Mouse (Mus musculus) limb, embryonic 10.5 days (tissue): ENCODE results near the gene Fam166a. TPM values are rescaled to one million over a fixed set of nuclear protein-coding genes. Genes with fewer than 3 reads are reported as not detected.

ENCODE experiments used
- DNase-seq: peaks from one replicate; pipeline ENCODE4 v3.0.0-alpha.2; 2017; ENCODE audit warnings: low spot score
- H3K27ac ChIP-seq: fragments of 300-500 bp; sonication (generic); 2 replicates; pipeline ENCODE4 v1.5.1; 2016; ENCODE audit warnings: mild to moderate bottlenecking
- H3K27me3 ChIP-seq: fragments of 300-500 bp; sonication (generic); 2 replicates; pipeline ENCODE4 v1.6.1; 2016; ENCODE audit warnings: low read depth, mild to moderate bottlenecking; ENCODE audit not compliant: poor library complexity, severe bottlenecking
- H3K36me3 ChIP-seq: fragments of 300-500 bp; sonication (generic); 2 replicates; pipeline ENCODE4 v1.6.1; 2016; ENCODE audit warnings: mild to moderate bottlenecking, moderate library complexity
- H3K4me1 ChIP-seq: fragments of 300-500 bp; sonication (generic); 2 replicates; pipeline ENCODE4 v1.6.1; 2016
- H3K4me3 ChIP-seq: fragments of 300-500 bp; sonication (generic); 2 replicates; pipeline ENCODE4 v1.5.1; 2016; ENCODE audit warnings: mild to moderate bottlenecking, moderate library complexity
- H3K9me3 ChIP-seq: fragments of 300-500 bp; sonication (generic); replicated peaks from 2 replicates; pipeline ENCODE4 v1.6.1; 2016; ENCODE audit warnings: mild to moderate bottlenecking
- WGBS: fragments of 180-500 bp; shearing (Covaris S2); methylation state at CpG from one replicate; pipeline ENCODE4 v1.1.7; 2016; 5-methylcytosine and 5-hydroxymethylcytosine counted together
- polyA plus RNA-seq: library from polyadenylated mRNA; unstranded; fragments of >200 nt; fragmentation: Nextera tagmentation; extraction: Ambion mirVana; gene quantifications from 2 replicates; pipeline ENCODE4 v1.2.1, GENCODE M21; 2016

The Fam166a gene
- polyA plus RNA-seq, 1 experiment from 2014 or later = 1.0 TPM

- Histone ChIP-seq H3K4me3 (peak overlapping the region; percentile 14; the same call in 1 of the 2 replicates), H3K27ac (peak overlapping the region; percentile 80; the same call in 1 of the 2 replicates), H3K4me1 (peaks cover 78% of the 10 kb centered on the region), H3K27me3 (peaks cover 84% of the 10 kb centered on the region), H3K9me3 (no peaks in the 10 kb centered on the region), H3K36me3 (no peaks in the 10 kb centered on the region)
- peak; percentile 34 for DNase-seq
- WGBS = 26% methylated on average over 10 of the region's 10 CpGs
Measured at GRCm38 (mm10) chr2:25178285-25178972, 40.1 kb upstream of the Fam166a start.

DNA sequence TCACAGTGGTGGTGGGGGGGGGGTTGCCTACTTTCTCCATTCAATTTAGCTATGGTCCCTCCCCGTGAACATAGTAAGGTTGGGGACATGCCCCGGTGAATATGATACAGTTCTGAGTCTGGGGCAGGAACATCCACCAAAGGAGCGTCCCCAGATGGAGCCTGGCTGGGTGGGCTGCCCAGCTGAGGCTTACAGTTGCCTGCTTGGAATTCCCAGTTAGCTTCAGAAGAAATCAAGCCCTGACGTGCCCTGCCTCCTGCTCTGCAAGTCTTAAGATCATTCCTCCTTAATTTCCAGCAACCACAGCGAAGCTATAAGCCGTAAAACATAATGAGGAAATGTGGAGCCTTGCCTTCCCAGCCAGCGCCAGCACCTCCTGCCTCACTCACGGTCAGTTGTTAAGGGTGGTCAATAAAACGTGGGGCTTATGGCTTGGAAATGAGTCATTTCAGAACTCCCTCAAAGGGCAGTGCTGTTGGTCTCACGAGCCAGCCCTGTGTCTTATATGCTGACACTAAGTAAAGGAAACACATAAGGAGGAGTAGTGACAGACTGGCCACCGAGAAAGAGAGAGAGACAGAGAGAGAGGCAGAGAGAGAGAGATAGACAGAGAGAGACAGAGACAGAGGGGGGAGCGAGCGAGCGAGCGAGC, 38.9 kb upstream of the Fam166a start:
- Histone ChIP-seq H3K4me1 (peaks cover 78% of the 10 kb centered on the region), H3K27ac (peak overlapping the region; percentile 75), H3K4me3 (peak overlapping the region; percentile 64), H3K27me3 (peaks cover 97% of the 10 kb centered on the region), H3K36me3 (no peaks in the 10 kb centered on the region), H3K9me3 (no peaks in the 10 kb centered on the region)
- peak; percentile 35 for DNase-seq
- 26% methylated on average over 15 of the region's 15 CpGs for WGBS

DNA sequence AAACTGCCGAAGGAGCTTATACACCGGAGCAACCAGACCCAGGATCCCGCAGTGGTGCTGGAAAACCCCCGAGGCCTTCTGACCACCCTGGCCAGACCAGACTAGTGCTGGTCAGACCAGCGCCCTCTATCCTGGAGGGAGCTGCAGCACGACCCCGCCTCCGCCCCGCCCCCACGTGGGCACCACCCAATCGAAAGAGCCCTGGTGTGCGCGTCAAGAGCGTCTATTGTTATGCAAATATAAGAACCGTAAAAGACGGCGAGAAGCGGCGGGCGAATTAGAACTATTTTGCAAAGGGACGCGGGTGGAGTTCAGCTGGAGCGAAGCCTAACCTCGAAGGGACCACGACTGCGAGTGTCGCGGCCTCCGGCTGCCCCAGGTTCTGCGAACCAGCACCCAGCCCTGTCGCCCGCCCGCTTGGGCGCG, 38.1 kb upstream of the Fam166a start, which contains the start of gene Nrarp:
Nrarp (plus strand) TSS at position 281 of the 426 bp plus-strand sequence.
- peak within 1 kb of the TSS; percentile 64 for H3K4me3 ChIP-seq
- peak; percentile 94 for DNase-seq
- WGBS = 0% methylated on average over 35 of the region's 35 CpGs
- no peaks in the 10 kb centered on the region for H3K36me3 ChIP-seq
- H3K27me3 ChIP-seq = peaks cover 100% of the 10 kb centered on the region
- H3K9me3 ChIP-seq = no peaks in the 10 kb centered on the region
- peaks cover 77% of the 10 kb centered on the region for H3K4me1 ChIP-seq
- peak within 1 kb of the TSS; percentile 75 for H3K27ac ChIP-seq

GRCm38 (mm10) chr2:25180973-25181890, 37.3 kb upstream of the Fam166a start:
- Histone ChIP-seq H3K4me3 (peak overlapping the region; percentile 64), H3K27me3 (peaks cover 100% of the 10 kb centered on the region), H3K9me3 (no peaks in the 10 kb centered on the region), H3K36me3 (no peaks in the 10 kb centered on the region), H3K4me1 (peaks cover 78% of the 10 kb centered on the region), H3K27ac (peak overlapping the region; percentile 75)
- peak; percentile 76 for DNase-seq
- under 1% methylated on average over 100 of the region's 100 CpGs for WGBS

DNA sequence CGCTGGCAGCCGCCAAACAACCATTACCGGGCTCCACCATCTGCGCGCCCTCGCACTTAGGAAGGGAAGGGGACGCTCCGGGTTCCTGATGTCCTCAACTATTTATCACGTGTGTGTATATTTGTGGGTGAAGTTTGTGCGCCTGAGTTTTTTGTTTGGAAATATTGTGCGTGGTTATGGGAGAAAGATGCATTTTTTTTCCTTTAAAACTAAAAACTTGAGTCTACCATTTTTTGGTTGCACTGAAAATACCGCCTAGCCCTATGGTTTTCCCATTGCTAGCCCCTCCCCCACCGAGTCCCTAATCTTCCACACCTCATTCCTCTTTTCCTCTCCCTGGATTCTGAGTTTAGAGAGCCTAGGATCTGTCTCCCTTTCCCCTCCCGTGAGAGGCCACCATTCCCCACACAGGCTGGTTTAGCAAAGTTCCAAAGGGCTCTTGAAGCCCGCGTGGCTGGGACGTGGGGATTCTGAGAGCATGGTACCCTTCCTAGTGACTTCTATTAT, 36.6 kb upstream of the Fam166a start:
- no peak for DNase-seq
- H3K27ac ChIP-seq = peak overlapping the region; percentile 75
- H3K4me3 ChIP-seq = peak overlapping the region; percentile 64

DNA sequence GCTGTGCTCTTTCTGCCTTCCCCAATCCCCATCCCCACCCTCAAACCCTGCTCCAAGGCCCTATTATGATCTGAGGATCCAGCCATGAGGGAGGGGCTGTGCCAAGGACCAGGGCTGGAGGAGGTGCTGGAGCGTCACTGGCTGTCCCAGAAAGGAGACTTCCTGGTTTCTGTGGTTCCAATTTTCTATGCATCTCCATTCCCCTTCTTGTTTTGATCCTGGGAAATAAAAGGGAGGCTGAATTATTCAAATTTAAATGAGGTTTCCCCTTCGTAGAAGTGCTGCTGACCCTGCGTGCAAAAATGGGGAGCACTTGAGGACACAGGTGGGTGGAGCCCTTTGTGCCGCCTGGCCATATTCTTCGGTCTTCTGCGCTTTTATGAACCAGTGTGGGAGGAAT, 35.9 kb upstream of the Fam166a start:
- peaks cover 67% of the 10 kb centered on the region for H3K4me1 ChIP-seq
- H3K36me3 ChIP-seq = no peaks in the 10 kb centered on the region
- H3K27ac ChIP-seq = no peak overlapping the region
- peaks cover 97% of the 10 kb centered on the region for H3K27me3 ChIP-seq
- peak overlapping the region; percentile 64 for H3K4me3 ChIP-seq
- 25% methylated on average over 6 of the region's 6 CpGs for WGBS
- no peaks in the 10 kb centered on the region for H3K9me3 ChIP-seq
- no peak for DNase-seq

More for the DNA sequence above, 36.6 kb upstream of the Fam166a start:
- Histone ChIP-seq H3K9me3 (no peaks in the 10 kb centered on the region), H3K4me1 (peaks cover 74% of the 10 kb centered on the region), H3K27me3 (peaks cover 99% of the 10 kb centered on the region), H3K36me3 (no peaks in the 10 kb centered on the region)
- WGBS = under 1% methylated on average over 17 of the region's 17 CpGs

- H3K27ac ChIP-seq = no peak overlapping the region
- WGBS = 72% methylated on average over 2 of the region's 2 CpGs
- peaks cover 60% of the 10 kb centered on the region for H3K4me1 ChIP-seq
- no peaks in the 10 kb centered on the region for H3K9me3 ChIP-seq
- H3K36me3 ChIP-seq = no peaks in the 10 kb centered on the region
- peak; percentile 25 for DNase-seq
- H3K27me3 ChIP-seq = peaks cover 91% of the 10 kb centered on the region
- no peak overlapping the region for H3K4me3 ChIP-seq
Measured at GRCm38 (mm10) chr2:25183336-25183735, 35.2 kb upstream of the Fam166a start.

- peaks cover 48% of the 10 kb centered on the region for H3K4me1 ChIP-seq
- 95% methylated on average over 7 of the region's 7 CpGs for WGBS
Measured at GRCm38 (mm10) chr2:25184496-25184895, 34.0 kb upstream of the Fam166a start.

DNA sequence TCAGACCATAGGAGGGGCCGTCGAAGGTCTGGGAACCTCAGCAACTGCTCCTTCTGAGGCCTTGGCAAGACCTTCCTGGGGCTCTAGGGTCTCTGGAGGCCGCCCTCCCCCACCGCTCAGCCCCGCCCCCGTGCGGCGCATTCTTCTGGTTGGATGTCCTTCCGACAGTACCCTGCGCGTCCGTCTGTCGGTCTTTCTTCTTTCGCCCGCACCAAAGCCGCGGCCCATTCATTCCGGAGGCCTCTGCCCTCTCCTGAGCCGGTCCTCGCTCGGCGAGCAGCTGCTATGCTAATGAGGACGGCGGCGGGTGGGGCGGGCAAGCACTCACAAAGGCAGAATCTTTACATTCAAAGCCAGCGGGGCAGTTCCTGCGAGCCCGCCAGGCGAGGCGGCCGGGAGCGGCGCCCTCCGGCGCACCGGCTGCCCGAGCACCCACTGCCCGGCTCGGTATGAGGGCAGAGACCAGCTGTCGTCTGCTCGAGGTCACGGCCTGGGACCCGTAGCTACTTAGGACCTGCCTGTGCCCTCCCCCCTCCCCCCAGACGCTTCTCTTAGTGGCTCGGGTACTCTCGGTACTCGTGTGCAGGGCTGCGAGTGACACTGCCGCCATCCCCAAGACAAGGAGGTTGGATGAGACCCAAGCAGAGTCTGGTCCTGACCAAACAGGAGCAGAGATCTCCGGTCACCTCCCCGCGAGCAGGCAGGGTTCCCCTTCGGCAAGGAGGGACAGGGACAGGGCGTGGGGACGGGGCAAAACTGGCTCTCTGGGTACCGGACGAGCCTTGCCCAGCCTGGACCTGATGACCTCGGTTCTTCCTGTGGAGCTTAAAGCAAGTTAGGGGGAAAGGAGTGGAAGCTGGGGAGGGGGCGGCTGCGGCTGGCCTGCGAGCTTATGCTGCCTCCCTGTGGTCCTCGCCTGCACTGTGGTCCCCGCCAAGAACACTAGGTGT, 32.6 kb upstream of the Fam166a start:
- Histone ChIP-seq H3K27me3 (peaks cover 65% of the 10 kb centered on the region), H3K4me1 (peaks cover 34% of the 10 kb centered on the region), H3K27ac (peak overlapping the region; percentile 89), H3K36me3 (no peaks in the 10 kb centered on the region), H3K9me3 (no peaks in the 10 kb centered on the region), H3K4me3 (peak overlapping the region; percentile 60)
- WGBS = under 1% methylated on average over 64 of the region's 64 CpGs
- peak; percentile 85 for DNase-seq

More at GRCm38 (mm10) chr2:25184496-25184895, 34.0 kb upstream of the Fam166a start:
- DNase-seq = peak; percentile 23
- Histone ChIP-seq H3K27me3 (peaks cover 79% of the 10 kb centered on the region), H3K27ac (no peak overlapping the region), H3K4me3 (no peak overlapping the region), H3K9me3 (no peaks in the 10 kb centered on the region), H3K36me3 (no peaks in the 10 kb centered on the region)

DNA sequence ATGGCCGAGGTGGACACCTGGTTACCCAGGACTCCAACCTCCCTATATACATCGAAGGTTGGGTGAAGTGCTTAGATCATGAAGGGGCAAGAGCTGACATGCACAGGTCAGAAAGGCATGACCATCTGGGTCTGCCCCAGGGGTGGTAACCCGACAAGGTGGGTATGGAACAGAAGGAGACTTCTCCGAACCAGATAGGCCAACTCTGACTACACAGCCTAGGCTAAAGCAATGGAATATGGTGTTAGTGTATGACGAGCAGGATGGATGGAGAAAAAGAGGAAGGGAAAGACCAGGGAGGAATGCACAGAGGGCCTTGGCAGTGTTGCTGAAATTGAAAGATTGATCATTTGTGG, 32.0 kb upstream of the Fam166a start:
- no peaks in the 10 kb centered on the region for H3K9me3 ChIP-seq
- H3K36me3 ChIP-seq = no peaks in the 10 kb centered on the region
- peak overlapping the region; percentile 60 for H3K4me3 ChIP-seq
- WGBS = 29% methylated on average over 5 of the region's 5 CpGs
- H3K27ac ChIP-seq = 0 out of 2 replicates have a peak overlapping the region, but pooled peaks have one; percentile 89
- peaks cover 28% of the 10 kb centered on the region for H3K4me1 ChIP-seq
- peaks cover 58% of the 10 kb centered on the region for H3K27me3 ChIP-seq
- peak; percentile 31 for DNase-seq

- Histone ChIP-seq H3K27me3 (peaks cover 46% of the 10 kb centered on the region), H3K36me3 (no peaks in the 10 kb centered on the region), H3K27ac (no peak overlapping the region), H3K9me3 (no peaks in the 10 kb centered on the region), H3K4me3 (no peak overlapping the region), H3K4me1 (peaks cover 15% of the 10 kb centered on the region)
- DNase-seq = no peak
- 85% methylated on average over 6 of the region's 6 CpGs for whole genome bisulfite sequencing
Measured at GRCm38 (mm10) chr2:25187841-25188240, 30.7 kb upstream of the Fam166a start.
